Mouse (Mus musculus) forebrain, postnatal 0 days (tissue): ENCODE data around the gene Hspb8. TPM values are rescaled to one million over a fixed set of nuclear protein-coding genes. Genes with fewer than 3 reads are reported as not detected.
A peak's percentile ranks its signal among the peaks of the same experiment; 100 is the strongest.

ENCODE experiments used
- ATAC-seq: fragments of 200-750 bp; cut with Nextera tagmentation; 2 replicates; pipeline ENCODE4 v1.8.0; 2017; ENCODE audit warnings: mild to moderate bottlenecking, moderate library complexity
- DNase-seq: peaks from one replicate; pipeline ENCODE4 v3.0.0-alpha.2; 2015
- H3K27ac ChIP-seq: fragments of 300-500 bp; sonication (generic); 2 replicates; pipeline ENCODE4 v1.5.1; 2014; ENCODE audit warnings: low read depth, mild to moderate bottlenecking, antibody characterized with exemption, low read length, moderate library complexity, mixed read lengths
- H3K27me3 ChIP-seq: fragments of 300-500 bp; sonication (generic); 2 replicates; pipeline ENCODE4 v1.6.1; 2014; ENCODE audit warnings: mild to moderate bottlenecking, low read length, mixed read lengths; ENCODE audit not compliant: insufficient read depth
- H3K36me3 ChIP-seq: fragments of 300-500 bp; sonication (generic); 2 replicates; pipeline ENCODE4 v1.6.1; 2014; ENCODE audit warnings: mild to moderate bottlenecking, moderate library complexity; ENCODE audit not compliant: insufficient read depth
- H3K4me1 ChIP-seq: fragments of 300-500 bp; sonication (generic); 2 replicates; pipeline ENCODE4 v1.6.1; 2014; ENCODE audit warnings: antibody characterized with exemption; ENCODE audit not compliant: insufficient read depth
- H3K4me2 ChIP-seq: fragments of 300-500 bp; sonication (generic); 2 replicates; pipeline ENCODE4 v1.6.1; 2014; ENCODE audit warnings: low read depth, mild to moderate bottlenecking, moderate library complexity
- H3K4me3 ChIP-seq: fragments of 300-500 bp; sonication (generic); 2 replicates; pipeline ENCODE4 v1.5.1; 2014; ENCODE audit warnings: low read depth, low read length, mixed read lengths
- H3K9ac ChIP-seq: fragments of 300-500 bp; sonication (generic); 2 replicates; pipeline ENCODE4 v1.6.1; 2014; ENCODE audit warnings: mild to moderate bottlenecking
- H3K9me3 ChIP-seq: fragments of 300-500 bp; sonication (generic); 2 replicates; pipeline ENCODE4 v1.6.1; 2016; ENCODE audit warnings: low read length
- CTCF ChIP-seq: sonication (generic); IDR thresholded peaks from 2 replicates; pipeline ENCODE4 v1.5.1; 2016; ENCODE audit warnings: antibody characterized with exemption, control low read depth, low read depth
- WGBS: fragments of 180-500 bp; shearing (Covaris S2); extraction: QIAGEN DNeasy Blood & Tissue Kit; methylation state at CpG from one replicate; pipeline ENCODE4 v1.1.7; 2014; 5-methylcytosine and 5-hydroxymethylcytosine counted together
- polyA plus RNA-seq: library from polyadenylated mRNA; unstranded; fragments of >200 nt; fragmentation: Nextera tagmentation; extraction: Ambion mirVana; gene quantifications from 2 replicates; pipeline ENCODE4 v1.2.1, GENCODE M21; 2015
- total RNA-seq: library from RNA; depleted of rRNA; stranded (reverse); fragments of >200 nt; gene quantifications from 2 replicates; pipeline ENCODE4 v1.2.3, GENCODE M21; 2014; rRNA removed

The Hspb8 gene
- total and polyA plus RNA-seq, 2 experiments from 2014 or later, result 10.6 to 13.2 TPM

DNA sequence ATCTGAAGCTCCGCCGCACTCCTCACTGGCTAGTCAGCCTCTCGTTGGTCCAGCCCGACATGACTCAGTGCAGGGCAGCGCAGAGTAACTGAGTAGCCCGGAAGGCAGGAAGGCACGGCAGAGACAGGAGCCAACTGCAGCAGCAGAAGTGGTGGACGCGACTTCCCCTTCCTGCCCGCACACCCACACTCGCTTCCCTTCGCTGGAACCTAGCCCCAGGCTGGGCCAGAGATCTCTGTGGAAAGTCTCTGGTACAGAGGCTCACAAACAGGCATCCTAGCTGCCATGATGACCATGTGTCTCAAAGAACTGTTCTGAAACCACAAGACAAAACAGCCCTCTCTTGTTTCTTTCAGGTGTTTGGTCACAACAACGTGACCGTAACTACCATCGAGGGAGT is 41.4 kb downstream of the Hspb8 start:
- no peak for ATAC-seq
- TF ChIP-seq CTCF, result no peak
- 91% methylated on average over 15 of the region's 15 CpGs for WGBS

DNA sequence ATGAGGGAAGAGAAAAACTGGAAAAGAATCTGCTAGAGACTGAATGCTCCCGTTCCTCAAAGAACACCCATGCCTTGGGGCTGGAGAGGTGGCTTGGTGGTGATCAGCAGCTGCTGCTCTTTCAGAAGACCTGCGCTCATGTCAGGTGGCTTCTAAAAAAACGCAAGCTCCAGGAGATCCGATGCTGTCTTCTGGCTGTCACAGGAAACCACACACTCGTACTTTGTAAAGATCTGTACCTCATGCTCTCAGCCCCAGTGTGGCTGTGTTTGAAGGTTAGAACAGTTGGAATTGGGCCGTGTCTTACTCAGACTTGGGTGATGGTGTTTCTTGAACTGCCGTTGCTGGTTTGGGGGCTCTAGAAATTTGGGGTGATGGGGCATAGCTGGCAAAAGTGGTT is 42.3 kb downstream of the Hspb8 start:
- H3K27ac ChIP-seq, result no peak overlapping the region
- 81% methylated on average over 7 of the region's 7 CpGs for WGBS
- ATAC-seq, result no peak

More for the DNA sequence above, 41.4 kb downstream of the Hspb8 start:
- no peak overlapping the region for H3K27ac ChIP-seq
- no peaks in the 10 kb centered on the region for H3K4me1 ChIP-seq
- no peaks in the 10 kb centered on the region for H3K9me3 ChIP-seq
- no peak for DNase-seq
- no peak overlapping the region for H3K4me2 ChIP-seq
- H3K27me3 ChIP-seq, result no peaks in the 10 kb centered on the region
- no peaks in the 10 kb centered on the region for H3K36me3 ChIP-seq
- no peak overlapping the region for H3K9ac ChIP-seq
- no peak overlapping the region for H3K4me3 ChIP-seq

DNA sequence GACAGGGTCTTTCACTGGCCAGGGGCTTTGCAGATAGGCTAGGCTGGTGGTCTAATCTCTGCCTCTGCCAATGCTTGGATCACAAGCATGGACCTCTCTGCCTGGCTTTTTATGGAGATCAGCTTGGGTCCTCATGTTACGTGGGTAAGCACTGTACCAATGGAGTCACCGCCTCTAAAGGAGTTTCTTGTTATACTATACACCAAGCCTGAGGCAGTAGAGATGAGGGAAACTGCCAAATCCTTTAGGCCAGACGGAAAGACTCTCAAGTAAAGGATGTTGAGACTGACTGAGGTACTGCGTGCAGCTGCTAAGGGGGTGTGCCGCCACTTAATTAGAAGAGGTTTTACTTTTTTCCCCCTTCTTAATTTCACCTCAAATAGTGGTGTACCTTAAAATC is 43.8 kb downstream of the Hspb8 start:
- Histone ChIP-seq H3K9ac (no peak overlapping the region), H3K36me3 (no peaks in the 10 kb centered on the region), H3K9me3 (no peaks in the 10 kb centered on the region), H3K27ac (no peak overlapping the region), H3K4me2 (no peak overlapping the region), H3K4me1 (no peaks in the 10 kb centered on the region), H3K4me3 (no peak overlapping the region), H3K27me3 (no peaks in the 10 kb centered on the region)
- TF ChIP-seq CTCF, result no peak
- 46% methylated on average over 5 of the region's 5 CpGs for WGBS
- ATAC-seq (no peak), DNase-seq (no peak)

More for the DNA sequence above, 42.3 kb downstream of the Hspb8 start:
- Histone ChIP-seq H3K9me3 (no peaks in the 10 kb centered on the region), H3K4me1 (no peaks in the 10 kb centered on the region), H3K9ac (no peak overlapping the region), H3K36me3 (no peaks in the 10 kb centered on the region), H3K4me3 (no peak overlapping the region), H3K4me2 (no peak overlapping the region), H3K27me3 (no peaks in the 10 kb centered on the region)
- DNase-seq, result no peak
- TF ChIP-seq CTCF, result no peak

DNA sequence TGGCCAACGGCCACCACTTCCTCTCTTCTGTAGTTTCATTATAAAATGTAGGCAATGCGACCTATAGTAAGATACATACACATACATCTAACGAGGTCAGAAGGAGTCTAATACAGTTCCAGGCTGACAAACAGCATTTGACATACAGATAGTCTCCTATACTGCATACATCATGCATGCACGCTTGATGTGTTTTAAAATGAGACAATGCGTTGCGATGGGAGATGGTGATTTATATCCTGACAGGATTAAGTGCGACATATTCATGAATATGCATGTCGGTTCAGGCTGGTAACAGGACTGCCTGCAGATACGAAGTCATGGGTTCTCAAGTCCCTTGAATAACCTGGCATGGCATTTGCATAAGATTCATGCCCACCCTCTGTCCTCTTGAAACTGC is 54.7 kb downstream of the Hspb8 start:
- no peaks in the 10 kb centered on the region for H3K4me1 ChIP-seq
- no peaks in the 10 kb centered on the region for H3K9me3 ChIP-seq
- H3K4me3 ChIP-seq, result no peak overlapping the region
- ATAC-seq (no peak), DNase-seq (no peak)
- no peak for TF ChIP-seq CTCF
- H3K27me3 ChIP-seq, result no peaks in the 10 kb centered on the region
- no peak overlapping the region for H3K4me2 ChIP-seq
- no peak overlapping the region for H3K27ac ChIP-seq
- WGBS, result 57% methylated on average over 9 of the region's 9 CpGs
- H3K9ac ChIP-seq, result no peak overlapping the region
- H3K36me3 ChIP-seq, result no peaks in the 10 kb centered on the region

DNA sequence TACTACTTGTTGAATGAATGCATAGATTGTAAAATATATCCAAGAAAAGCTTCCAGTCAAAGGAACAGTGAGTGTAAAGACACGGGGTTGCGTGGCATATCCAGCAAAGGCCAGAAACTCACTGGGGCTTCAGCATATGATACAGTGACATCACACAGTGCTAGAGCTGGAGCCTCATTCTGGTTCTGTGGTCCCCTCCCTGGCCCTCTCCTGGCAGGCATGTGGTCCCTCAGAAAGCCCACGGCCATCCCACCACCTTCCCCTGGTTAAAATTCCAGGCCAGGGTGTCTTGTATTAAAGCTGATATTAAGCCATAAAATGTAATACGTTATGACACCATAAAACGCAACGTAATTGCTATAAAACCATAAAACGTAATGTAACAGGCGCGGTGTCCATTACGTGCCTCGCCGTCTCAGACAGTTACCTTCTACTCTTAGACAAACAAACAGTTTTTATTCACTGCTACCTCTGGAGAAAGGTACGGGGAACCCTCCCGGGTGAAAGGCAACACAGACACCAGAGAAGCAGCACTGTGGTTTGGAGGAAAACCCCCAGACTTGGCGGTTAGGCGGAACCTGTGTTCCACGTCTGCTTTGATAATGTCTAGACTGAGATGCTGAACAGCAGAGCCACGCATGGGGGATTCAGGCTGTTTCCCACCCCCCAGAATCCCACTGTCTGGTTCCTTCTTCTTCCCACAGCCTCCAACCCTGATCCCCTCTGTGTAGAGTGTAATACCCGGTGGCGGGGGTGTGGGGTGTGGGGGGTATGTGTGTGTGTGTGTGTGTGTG is 55.6 kb downstream of the Hspb8 start:
- H3K4me3 ChIP-seq, result no peak overlapping the region
- H3K4me2 ChIP-seq, result no peak overlapping the region
- WGBS, result 88% methylated on average over 20 of the region's 20 CpGs
- no peak overlapping the region for H3K27ac ChIP-seq
- no peaks in the 10 kb centered on the region for H3K9me3 ChIP-seq
- DNase-seq, result no peak
- no peaks in the 10 kb centered on the region for H3K36me3 ChIP-seq
- ATAC-seq, result no peak
- H3K9ac ChIP-seq, result no peak overlapping the region
- H3K4me1 ChIP-seq, result no peaks in the 10 kb centered on the region
- TF ChIP-seq CTCF, result no peak
- H3K27me3 ChIP-seq, result no peaks in the 10 kb centered on the region

DNA sequence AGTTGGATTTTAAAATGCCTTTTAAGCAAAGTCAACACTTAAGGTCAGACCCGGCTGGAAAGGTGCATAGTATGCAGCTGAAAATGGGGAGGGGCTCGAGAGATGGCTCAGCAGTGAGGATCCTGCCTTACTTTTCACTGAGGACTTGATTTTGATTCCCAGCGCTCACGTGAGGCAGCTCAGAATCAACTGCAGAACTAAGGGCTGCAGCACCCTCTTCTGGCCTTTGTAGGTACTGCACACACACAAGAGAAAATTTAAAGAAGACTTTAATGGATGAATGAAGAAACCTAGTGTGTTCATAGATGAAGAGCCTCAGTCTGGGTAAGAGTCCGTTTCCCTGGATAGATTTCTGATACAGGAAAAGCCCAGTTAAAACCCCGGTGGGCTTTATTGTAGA is 61.3 kb downstream of the Hspb8 start:
- H3K27ac ChIP-seq, result no peak overlapping the region
- H3K4me1 ChIP-seq, result no peaks in the 10 kb centered on the region
- H3K4me2 ChIP-seq, result no peak overlapping the region
- no peak overlapping the region for H3K4me3 ChIP-seq
- H3K27me3 ChIP-seq, result no peaks in the 10 kb centered on the region
- peak; percentile 39 for TF ChIP-seq CTCF
- no peaks in the 10 kb centered on the region for H3K9me3 ChIP-seq
- no peak for DNase-seq
- no peak overlapping the region for H3K9ac ChIP-seq
- WGBS, result 84% methylated on average over 6 of the region's 6 CpGs
- ATAC-seq, result no peak
- H3K36me3 ChIP-seq, result no peaks in the 10 kb centered on the region

DNA sequence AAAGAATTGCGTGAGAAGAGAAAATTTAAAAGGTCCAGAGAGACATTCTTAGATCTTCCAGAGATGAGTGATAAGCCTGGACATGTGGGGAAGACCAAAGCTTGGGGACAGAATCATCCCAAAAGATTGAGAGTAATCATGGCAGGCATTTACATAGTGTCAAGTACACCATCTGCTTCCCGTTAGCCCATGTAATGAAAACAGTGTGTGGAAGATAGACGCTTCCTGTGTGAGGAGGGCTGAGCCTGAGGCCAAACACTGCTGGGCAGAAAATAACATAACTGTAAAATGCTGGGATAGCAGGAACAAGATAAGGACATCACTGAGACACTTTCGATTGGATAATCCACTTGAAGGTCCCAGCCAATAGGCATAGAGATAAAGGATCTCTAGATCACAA is 61.9 kb downstream of the Hspb8 start:
- H3K27ac ChIP-seq, result no peak overlapping the region
- no peaks in the 10 kb centered on the region for H3K27me3 ChIP-seq
- 71% methylated on average over 4 of the region's 4 CpGs for WGBS
- no peak overlapping the region for H3K4me2 ChIP-seq
- DNase-seq (no peak), ATAC-seq (no peak)
- TF ChIP-seq CTCF, result no peak
- H3K9ac ChIP-seq, result no peak overlapping the region
- H3K36me3 ChIP-seq, result no peaks in the 10 kb centered on the region
- no peaks in the 10 kb centered on the region for H3K4me1 ChIP-seq
- H3K9me3 ChIP-seq, result no peaks in the 10 kb centered on the region
- H3K4me3 ChIP-seq, result no peak overlapping the region

Other genes with a start within 250 kb of the Hspb8 start
- gene Ccdc60, start 133.9 kb downstream of the Hspb8 start, total RNA-seq, result 1.5 and 3.7 TPM in 2 replicates
- gene Ccdc60, start 133.9 kb downstream of the Hspb8 start, polyA plus RNA-seq, result 1.4 and 1.9 TPM in 2 replicates
- gene Srrm4, start 169.0 kb upstream of the Hspb8 start, total RNA-seq, result 7.2 and 12.7 TPM in 2 replicates
- gene Srrm4, start 169.0 kb upstream of the Hspb8 start, polyA plus RNA-seq, result 10.8 and 16.4 TPM in 2 replicates